Mouse (Mus musculus) neural tube, postnatal 0 days (tissue): ENCODE measurements around the gene Sntg2. TPM values are rescaled to one million over a fixed set of nuclear protein-coding genes. Genes with fewer than 3 reads are reported as not detected.

Experiments
- polyA plus RNA-seq: library from polyadenylated mRNA; unstranded; fragments of >200 nt; fragmentation: Nextera tagmentation; extraction: Ambion mirVana; gene quantifications from 2 replicates; pipeline ENCODE4 v1.2.1, GENCODE M21; 2015

Sntg2 gene
- 7.3 TPM in 2 replicates for polyA plus RNA-seq

DNA sequence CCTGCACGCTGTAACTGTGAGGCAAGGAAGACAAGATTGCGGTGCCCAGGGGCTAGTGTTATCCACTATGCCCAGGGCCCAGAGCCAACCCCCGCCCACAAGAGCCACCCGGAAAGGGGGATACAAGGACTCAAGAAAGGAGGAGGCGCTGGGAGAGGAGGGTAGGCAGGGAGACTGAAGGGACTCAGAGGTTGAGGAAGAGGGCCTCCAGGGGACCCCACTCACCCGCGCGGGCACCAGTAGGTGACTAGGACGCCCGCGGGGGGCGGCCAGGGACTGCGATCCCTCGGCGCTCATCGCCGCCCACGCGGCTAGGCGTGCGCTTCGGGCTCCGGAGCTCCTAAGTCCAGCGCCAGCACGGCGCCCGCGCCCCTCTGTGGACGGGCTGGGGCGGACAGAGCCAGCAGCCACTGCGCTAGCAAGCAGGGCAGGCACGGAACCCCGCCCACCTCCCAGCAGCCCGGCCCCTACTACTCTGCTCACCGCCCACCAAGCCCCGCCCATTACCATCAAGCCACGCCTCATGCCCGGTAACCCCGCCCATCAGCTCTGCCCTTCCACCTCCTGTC is at the start of gene Sntg2:
Sntg2 (minus strand) TSS at position 443 of the 569 bp plus-strand sequence.

DNA sequence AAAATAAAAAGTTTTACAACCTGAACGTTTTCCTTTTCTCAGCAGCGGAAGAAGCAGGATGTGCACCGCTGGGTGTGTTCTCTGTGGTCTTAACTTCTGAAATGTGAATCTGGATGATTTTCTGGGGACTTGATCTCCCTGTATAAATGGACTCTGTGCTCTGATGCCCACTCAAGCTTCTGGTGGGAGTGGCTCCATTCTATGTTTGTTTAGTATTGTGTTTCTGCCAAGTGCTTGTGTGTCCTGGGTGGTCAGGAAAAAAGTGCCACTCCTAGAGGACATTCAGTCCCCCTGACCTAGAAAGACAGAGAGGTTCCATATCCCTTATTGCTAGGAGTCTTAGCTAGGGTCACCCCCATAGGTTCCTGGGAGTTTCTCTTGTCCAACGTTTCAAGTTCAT is 240.7 kb downstream of the Sntg2 start, which contains the start of gene Tpo:
Tpo (minus strand) TSS at position 101 of the 400 bp plus-strand sequence.

Other genes with a start within 250 kb of the Sntg2 start
- 0.32 and 0.82 TPM in 2 replicates for gene Tpo, start 240.8 kb downstream of the Sntg2 start, polyA plus RNA-seq
- 41.1 and 41.3 TPM in 2 replicates for gene Tmem18, start 211.1 kb upstream of the Sntg2 start, polyA plus RNA-seq